Mouse (Mus musculus): ENCODE measurements at regions not wholly inside any gene's neighbourhood (a gene's known extent, or its start where the extent isn't known, plus 50 kb on each side); places are given as distances from the start of the nearest gene placed in this dataset.

- DNase-seq (ENCODE audit: low spot score) (no peak), ATAC-seq (ENCODE audit: insufficient read depth, low FRiP score, low TSS enrichment) (no peak)
- H3K9me3 ChIP-seq (ENCODE audit: control insufficient read depth, low read length), result no peaks in the 10 kb centered on the region
- no peak overlapping the region for H3K4me3 ChIP-seq (ENCODE audit: low read depth, low read length)
- 40% methylated on average over 3 of the region's 3 CpGs for WGBS
- no peak overlapping the region for H3K4me2 ChIP-seq (ENCODE audit: low read depth)
- peaks cover 19% of the 10 kb centered on the region for H3K4me1 ChIP-seq (ENCODE audit: control insufficient read depth, insufficient read depth, low read length)
- H3K36me3 ChIP-seq (ENCODE audit: control insufficient read depth, insufficient read depth, low read length), result no peaks in the 10 kb centered on the region
- no peak overlapping the region for H3K9ac ChIP-seq (ENCODE audit: low read length)
- H3K27me3 ChIP-seq (ENCODE audit: control insufficient read depth, insufficient read depth, low read length), result no peaks in the 10 kb centered on the region
- H3K27ac ChIP-seq (ENCODE audit: low read depth, low read length), result 0 out of 2 replicates have a peak overlapping the region, but pooled peaks have one; percentile 10
Observed at GRCm38 (mm10) chr10:17332986-17333385, 390.0 kb upstream of the Cited2 start.

- no peak overlapping the region for H3K27ac ChIP-seq (ENCODE audit: low read depth, low read length)
- no peak for DNase-seq (ENCODE audit: low spot score)
- ATAC-seq (ENCODE audit: insufficient read depth, low FRiP score, low TSS enrichment), result no peak
Observed at GRCm38 (mm10) chr10:17333676-17334075, 389.3 kb upstream of the Cited2 start.

GRCm38 (mm10) chr10:17337217-17337616 is 385.8 kb upstream of the Cited2 start:
- Histone ChIP-seq H3K9ac (ENCODE audit: low read length) (no peak overlapping the region), H3K27me3 (ENCODE audit: control insufficient read depth, insufficient read depth, low read length) (no peaks in the 10 kb centered on the region), H3K36me3 (ENCODE audit: control insufficient read depth, insufficient read depth, low read length) (no peaks in the 10 kb centered on the region), H3K4me3 (ENCODE audit: low read depth, low read length) (no peak overlapping the region), H3K4me1 (ENCODE audit: control insufficient read depth, insufficient read depth, low read length) (peaks cover 11% of the 10 kb centered on the region; the same call in 1 of the 2 replicates), H3K27ac (ENCODE audit: low read depth, low read length) (no peak overlapping the region), H3K9me3 (ENCODE audit: control insufficient read depth, low read length) (no peaks in the 10 kb centered on the region), H3K4me2 (ENCODE audit: low read depth) (no peak overlapping the region)
- DNase-seq (ENCODE audit: low spot score) (no peak), ATAC-seq (ENCODE audit: insufficient read depth, low FRiP score, low TSS enrichment) (no peak)
- WGBS, result 71% methylated on average over 2 of the region's 2 CpGs

More at GRCm38 (mm10) chr10:17333676-17334075, 389.3 kb upstream of the Cited2 start:
- peaks cover 19% of the 10 kb centered on the region for H3K4me1 ChIP-seq (ENCODE audit: control insufficient read depth, insufficient read depth, low read length)
- H3K4me2 ChIP-seq (ENCODE audit: low read depth), result 0 out of 2 replicates have a peak overlapping the region, but pooled peaks have one; percentile 2
- H3K27me3 ChIP-seq (ENCODE audit: control insufficient read depth, insufficient read depth, low read length), result no peaks in the 10 kb centered on the region
- no peaks in the 10 kb centered on the region for H3K36me3 ChIP-seq (ENCODE audit: control insufficient read depth, insufficient read depth, low read length)
- WGBS, result 3% methylated on average over 6 of the region's 6 CpGs
- no peaks in the 10 kb centered on the region for H3K9me3 ChIP-seq (ENCODE audit: control insufficient read depth, low read length)
- no peak overlapping the region for H3K4me3 ChIP-seq (ENCODE audit: low read depth, low read length)
- no peak overlapping the region for H3K9ac ChIP-seq (ENCODE audit: low read length)

GRCm38 (mm10) chr10:17343829-17344228 is 379.2 kb upstream of the Cited2 start:
- ATAC-seq (ENCODE audit: insufficient read depth, low FRiP score, low TSS enrichment) (no peak), DNase-seq (ENCODE audit: low spot score) (no peak)
- WGBS, result 88% methylated on average over 1 of the region's 1 CpGs
- no peak overlapping the region for H3K27ac ChIP-seq (ENCODE audit: low read depth, low read length)
- H3K9ac ChIP-seq (ENCODE audit: low read length), result no peak overlapping the region
- H3K27me3 ChIP-seq (ENCODE audit: control insufficient read depth, insufficient read depth, low read length), result no peaks in the 10 kb centered on the region
- no peaks in the 10 kb centered on the region for H3K4me1 ChIP-seq (ENCODE audit: control insufficient read depth, insufficient read depth, low read length)
- no peak overlapping the region for H3K4me2 ChIP-seq (ENCODE audit: low read depth)
- H3K36me3 ChIP-seq (ENCODE audit: control insufficient read depth, insufficient read depth, low read length), result no peaks in the 10 kb centered on the region
- no peak overlapping the region for H3K4me3 ChIP-seq (ENCODE audit: low read depth, low read length)
- no peaks in the 10 kb centered on the region for H3K9me3 ChIP-seq (ENCODE audit: control insufficient read depth, low read length)

- no peak for ATAC-seq (ENCODE audit: insufficient read depth, low FRiP score, low TSS enrichment)
Observed at GRCm38 (mm10) chr10:17352202-17352994, 370.6 kb upstream of the Cited2 start.

GRCm38 (mm10) chr10:17355476-17355875 is 367.5 kb upstream of the Cited2 start:
- H3K36me3 ChIP-seq (ENCODE audit: control insufficient read depth, insufficient read depth, low read length), result no peaks in the 10 kb centered on the region
- H3K27ac ChIP-seq (ENCODE audit: low read depth, low read length), result no peak overlapping the region
- no peaks in the 10 kb centered on the region for H3K27me3 ChIP-seq (ENCODE audit: control insufficient read depth, insufficient read depth, low read length)
- H3K9ac ChIP-seq (ENCODE audit: low read length), result no peak overlapping the region
- no peak overlapping the region for H3K4me3 ChIP-seq (ENCODE audit: low read depth, low read length)
- H3K9me3 ChIP-seq (ENCODE audit: control insufficient read depth, low read length), result no peaks in the 10 kb centered on the region
- no peak overlapping the region for H3K4me2 ChIP-seq (ENCODE audit: low read depth)
- ATAC-seq (ENCODE audit: insufficient read depth, low FRiP score, low TSS enrichment) (no peak), DNase-seq (ENCODE audit: low spot score) (no peak)
- 64% methylated on average over 4 of the region's 4 CpGs for WGBS
- no peaks in the 10 kb centered on the region for H3K4me1 ChIP-seq (ENCODE audit: control insufficient read depth, insufficient read depth, low read length)

More at GRCm38 (mm10) chr10:17352202-17352994, 370.6 kb upstream of the Cited2 start:
- H3K9ac ChIP-seq (ENCODE audit: low read length), result no peak overlapping the region
- H3K27me3 ChIP-seq (ENCODE audit: control insufficient read depth, insufficient read depth, low read length), result no peaks in the 10 kb centered on the region
- H3K27ac ChIP-seq (ENCODE audit: low read depth, low read length), result no peak overlapping the region
- DNase-seq (ENCODE audit: low spot score), result no peak
- no peaks in the 10 kb centered on the region for H3K36me3 ChIP-seq (ENCODE audit: control insufficient read depth, insufficient read depth, low read length)
- 74% methylated on average over 14 of the region's 14 CpGs for WGBS
- H3K4me3 ChIP-seq (ENCODE audit: low read depth, low read length), result no peak overlapping the region
- H3K4me2 ChIP-seq (ENCODE audit: low read depth), result no peak overlapping the region
- no peaks in the 10 kb centered on the region for H3K4me1 ChIP-seq (ENCODE audit: control insufficient read depth, insufficient read depth, low read length)
- no peaks in the 10 kb centered on the region for H3K9me3 ChIP-seq (ENCODE audit: control insufficient read depth, low read length)

GRCm38 (mm10) chr10:17356041-17356440 is 367.0 kb upstream of the Cited2 start:
- ATAC-seq (ENCODE audit: insufficient read depth, low FRiP score, low TSS enrichment) (no peak), DNase-seq (ENCODE audit: low spot score) (peak; percentile 18)
- H3K27me3 ChIP-seq (ENCODE audit: control insufficient read depth, insufficient read depth, low read length), result no peaks in the 10 kb centered on the region
- no peaks in the 10 kb centered on the region for H3K9me3 ChIP-seq (ENCODE audit: control insufficient read depth, low read length)
- H3K9ac ChIP-seq (ENCODE audit: low read length), result no peak overlapping the region
- H3K4me3 ChIP-seq (ENCODE audit: low read depth, low read length), result no peak overlapping the region
- no peaks in the 10 kb centered on the region for H3K36me3 ChIP-seq (ENCODE audit: control insufficient read depth, insufficient read depth, low read length)
- no peak overlapping the region for H3K27ac ChIP-seq (ENCODE audit: low read depth, low read length)
- H3K4me1 ChIP-seq (ENCODE audit: control insufficient read depth, insufficient read depth, low read length), result no peaks in the 10 kb centered on the region
- 29% methylated on average over 3 of the region's 3 CpGs for WGBS
- no peak overlapping the region for H3K4me2 ChIP-seq (ENCODE audit: low read depth)

GRCm38 (mm10) chr10:17362643-17363042 is 360.4 kb upstream of the Cited2 start:
- 73% methylated on average over 3 of the region's 3 CpGs for WGBS
- Histone ChIP-seq H3K4me2 (ENCODE audit: low read depth) (no peak overlapping the region), H3K36me3 (ENCODE audit: control insufficient read depth, insufficient read depth, low read length) (no peaks in the 10 kb centered on the region), H3K27me3 (ENCODE audit: control insufficient read depth, insufficient read depth, low read length) (no peaks in the 10 kb centered on the region), H3K9me3 (ENCODE audit: control insufficient read depth, low read length) (no peaks in the 10 kb centered on the region), H3K9ac (ENCODE audit: low read length) (no peak overlapping the region), H3K4me3 (ENCODE audit: low read depth, low read length) (no peak overlapping the region), H3K27ac (ENCODE audit: low read depth, low read length) (no peak overlapping the region), H3K4me1 (ENCODE audit: control insufficient read depth, insufficient read depth, low read length) (peaks cover 10% of the 10 kb centered on the region; the same call in 1 of the 2 replicates)
- ATAC-seq (ENCODE audit: insufficient read depth, low FRiP score, low TSS enrichment) (no peak), DNase-seq (ENCODE audit: low spot score) (no peak)
